Mouse (Mus musculus): Measurements from ENCODE around the gene Vdac1. TPM values are rescaled to one million over a fixed set of nuclear protein-coding genes. Genes with fewer than 3 reads are reported as not detected.
"Not testable (repeated sequence)": the region's sequence is repeated elsewhere in the genome, so short reads cannot be mapped to it uniquely, and the experiment has no call there.

The Vdac1 gene
- polyA plus RNA-seq, 1 experiment from 2014 or later, result 180 TPM

GRCm38 (mm10) chr11:52348156-52348555, 12.5 kb upstream of the Vdac1 start:
- H3K4me1 ChIP-seq (replicated peaks; ENCODE audit: control insufficient read depth, insufficient read depth, low read length), result no peaks in the 10 kb centered on the region
- H3K36me3 ChIP-seq (ENCODE audit: control insufficient read depth, insufficient read depth), result no peaks in the 10 kb centered on the region
- no peak overlapping the region for H3K4me2 ChIP-seq (replicated peaks; ENCODE audit: low read depth)
- WGBS, result 73% methylated on average over 4 of the region's 4 CpGs
- no peak overlapping the region for H3K27ac ChIP-seq (ENCODE audit: low read depth, low read length)
- no peaks in the 10 kb centered on the region for H3K27me3 ChIP-seq (replicated peaks; ENCODE audit: control insufficient read depth, insufficient read depth, low read length)
- no peak for ATAC-seq
- TF ChIP-seq CTCF (IDR thresholded peaks at IDR 0.05; ENCODE audit: low read depth), result no peak
- H3K9me3 ChIP-seq (ENCODE audit: control insufficient read depth), result no peaks in the 10 kb centered on the region
- H3K9ac ChIP-seq (ENCODE audit: low read depth, low read length), result no peak overlapping the region
- no peak overlapping the region for H3K4me3 ChIP-seq (ENCODE audit: low read depth, low read length)

- peak; percentile 50 for TF ChIP-seq CTCF (IDR thresholded peaks at IDR 0.05; ENCODE audit: low read depth)
- H3K4me1 ChIP-seq (replicated peaks; ENCODE audit: control insufficient read depth, insufficient read depth, low read length), result no peaks in the 10 kb centered on the region
- H3K27me3 ChIP-seq (replicated peaks; ENCODE audit: control insufficient read depth, insufficient read depth, low read length), result no peaks in the 10 kb centered on the region
- H3K27ac ChIP-seq (ENCODE audit: low read depth, low read length), result no peak overlapping the region
- no peak overlapping the region for H3K9ac ChIP-seq (ENCODE audit: low read depth, low read length)
- H3K4me2 ChIP-seq (replicated peaks; ENCODE audit: low read depth), result no peak overlapping the region
- H3K4me3 ChIP-seq (ENCODE audit: low read depth, low read length), result no peak overlapping the region
- 76% methylated on average over 3 of the region's 3 CpGs for WGBS
- H3K36me3 ChIP-seq (ENCODE audit: control insufficient read depth, insufficient read depth), result no peaks in the 10 kb centered on the region
- no peaks in the 10 kb centered on the region for H3K9me3 ChIP-seq (ENCODE audit: control insufficient read depth)
- no peak for ATAC-seq
Measured at GRCm38 (mm10) chr11:52348724-52349123, 11.9 kb upstream of the Vdac1 start.

GRCm38 (mm10) chr11:52350924-52351323, 9.7 kb upstream of the Vdac1 start:
- peak; percentile 61 for TF ChIP-seq CTCF (IDR thresholded peaks at IDR 0.05; ENCODE audit: low read depth)
- no peaks in the 10 kb centered on the region for H3K27me3 ChIP-seq (replicated peaks; ENCODE audit: control insufficient read depth, insufficient read depth, low read length)
- no peak overlapping the region for H3K27ac ChIP-seq (ENCODE audit: low read depth, low read length)
- WGBS, result 1% methylated on average over 9 of the region's 9 CpGs
- no peaks in the 10 kb centered on the region for H3K36me3 ChIP-seq (ENCODE audit: control insufficient read depth, insufficient read depth)
- no peak overlapping the region for H3K4me3 ChIP-seq (ENCODE audit: low read depth, low read length)
- no peaks in the 10 kb centered on the region for H3K4me1 ChIP-seq (replicated peaks; ENCODE audit: control insufficient read depth, insufficient read depth, low read length)
- H3K9ac ChIP-seq (ENCODE audit: low read depth, low read length), result no peak overlapping the region
- ATAC-seq, result peak; percentile 32
- no peaks in the 10 kb centered on the region for H3K9me3 ChIP-seq (ENCODE audit: control insufficient read depth)
- H3K4me2 ChIP-seq (replicated peaks; ENCODE audit: low read depth), result 0 out of 2 replicates have a peak overlapping the region, but pooled peaks have one; percentile 3

GRCm38 (mm10) chr11:52352271-52352670, 8.4 kb upstream of the Vdac1 start:
- WGBS, result 89% methylated on average over 3 of the region's 3 CpGs
- no peak for ATAC-seq
- no peaks in the 10 kb centered on the region for H3K4me1 ChIP-seq (replicated peaks; ENCODE audit: control insufficient read depth, insufficient read depth, low read length)
- no peaks in the 10 kb centered on the region for H3K27me3 ChIP-seq (replicated peaks; ENCODE audit: control insufficient read depth, insufficient read depth, low read length)
- H3K4me3 ChIP-seq (ENCODE audit: low read depth, low read length), result no peak overlapping the region
- no peak overlapping the region for H3K9ac ChIP-seq (ENCODE audit: low read depth, low read length)
- H3K27ac ChIP-seq (ENCODE audit: low read depth, low read length), result no peak overlapping the region
- H3K9me3 ChIP-seq (ENCODE audit: control insufficient read depth), result no peaks in the 10 kb centered on the region
- H3K4me2 ChIP-seq (replicated peaks; ENCODE audit: low read depth), result no peak overlapping the region
- no peak for TF ChIP-seq CTCF (IDR thresholded peaks at IDR 0.05; ENCODE audit: low read depth)
- no peaks in the 10 kb centered on the region for H3K36me3 ChIP-seq (ENCODE audit: control insufficient read depth, insufficient read depth)

GRCm38 (mm10) chr11:52354644-52355043, 6.0 kb upstream of the Vdac1 start:
- no peak for ATAC-seq
- 87% methylated on average over 5 of the region's 5 CpGs for WGBS
- no peaks in the 10 kb centered on the region for H3K36me3 ChIP-seq (ENCODE audit: control insufficient read depth, insufficient read depth)
- H3K4me1 ChIP-seq (replicated peaks; ENCODE audit: control insufficient read depth, insufficient read depth, low read length), result 0 out of 2 replicates have a peak, but pooled peaks cover under 1% of the 10 kb centered on the region
- no peaks in the 10 kb centered on the region for H3K27me3 ChIP-seq (replicated peaks; ENCODE audit: control insufficient read depth, insufficient read depth, low read length)
- no peak overlapping the region for H3K4me2 ChIP-seq (replicated peaks; ENCODE audit: low read depth)
- no peak overlapping the region for H3K4me3 ChIP-seq (ENCODE audit: low read depth, low read length)
- no peak overlapping the region for H3K9ac ChIP-seq (ENCODE audit: low read depth, low read length)
- H3K27ac ChIP-seq (ENCODE audit: low read depth, low read length), result no peak overlapping the region
- no peak for TF ChIP-seq CTCF (IDR thresholded peaks at IDR 0.05; ENCODE audit: low read depth)
- no peaks in the 10 kb centered on the region for H3K9me3 ChIP-seq (ENCODE audit: control insufficient read depth)

- Histone ChIP-seq H3K4me3 (ENCODE audit: low read depth, low read length) (no peak overlapping the region), H3K9me3 (ENCODE audit: control insufficient read depth) (no peaks in the 10 kb centered on the region), H3K9ac (ENCODE audit: low read depth, low read length) (no peak overlapping the region), H3K4me1 (replicated peaks; ENCODE audit: control insufficient read depth, insufficient read depth, low read length) (0 out of 2 replicates have a peak, but pooled peaks cover 5% of the 10 kb centered on the region), H3K27me3 (replicated peaks; ENCODE audit: control insufficient read depth, insufficient read depth, low read length) (no peaks in the 10 kb centered on the region), H3K4me2 (replicated peaks; ENCODE audit: low read depth) (no peak overlapping the region), H3K36me3 (ENCODE audit: control insufficient read depth, insufficient read depth) (no peaks in the 10 kb centered on the region), H3K27ac (ENCODE audit: low read depth, low read length) (no peak overlapping the region)
- TF ChIP-seq CTCF (IDR thresholded peaks at IDR 0.05; ENCODE audit: low read depth), result peak; percentile 42; the same call in 1 of the 2 replicates
- no peak for ATAC-seq
- 94% methylated on average over 1 of the region's 1 CpGs for WGBS
Measured at GRCm38 (mm10) chr11:52355601-52356000, 5.1 kb upstream of the Vdac1 start.

- not testable (repeated sequence) for ATAC-seq; H3K9ac ChIP-seq (ENCODE audit: low read depth, low read length); H3K4me1 ChIP-seq (replicated peaks; ENCODE audit: control insufficient read depth, insufficient read depth, low read length); H3K4me2 ChIP-seq (replicated peaks; ENCODE audit: low read depth); H3K27ac ChIP-seq (ENCODE audit: low read depth, low read length); H3K36me3 ChIP-seq (ENCODE audit: control insufficient read depth, insufficient read depth); H3K4me3 ChIP-seq (ENCODE audit: low read depth, low read length); H3K9me3 ChIP-seq (ENCODE audit: control insufficient read depth); H3K27me3 ChIP-seq (replicated peaks; ENCODE audit: control insufficient read depth, insufficient read depth, low read length)
- WGBS, result 74% methylated on average over 5 of the region's 5 CpGs
Measured at GRCm38 (mm10) chr11:52357091-52357490, 3.6 kb upstream of the Vdac1 start.
